Mouse (Mus musculus): ENCODE results near the gene Dgkk. TPM values are rescaled to one million over a fixed set of nuclear protein-coding genes. Genes with fewer than 3 reads are reported as not detected.

Dgkk gene
- total and polyA plus RNA-seq, 3 experiments, result 0.03 TPM; not detected in 2

GRCm38 (mm10) chrX:6778250-6778637, 862 bp upstream of the Dgkk start:
- dilution Hi-C loops (cut with MboI; ENCODE audit: extremely low pct_ligation_motif_present, extremely low pct_unique_long_range_greater_than_20kb, low sequenced_read_pairs), result no loop called here
- TF ChIP-seq CTCF (conservative IDR thresholded peaks at IDR 0.05 in 1 of 2, IDR thresholded peaks at IDR 0.05 in 1 of 2; ENCODE audit: low read depth in 2 of 2, low read length in 2 of 2) (no peak), JUND (conservative IDR thresholded peaks at IDR 0.05; ENCODE audit: low read depth, low read length) (no peak), CHD2 (IDR thresholded peaks at IDR 0.05; ENCODE audit: low read length) (no peak), KAT2A (IDR thresholded peaks at IDR 0.05; ENCODE audit: insufficient replicate concordance, low read length) (no peak), EP300 (IDR thresholded peaks at IDR 0.05; ENCODE audit: low read length) (no peak), POLR2AphosphoS2 (IDR thresholded peaks at IDR 0.05; ENCODE audit: low read depth, low read length) (no peak), SIN3A (IDR thresholded peaks at IDR 0.05; ENCODE audit: low read length) (no peak), ZC3H11A (IDR thresholded peaks at IDR 0.05; ENCODE audit: low read depth, low read length) (no peak), ETS1 (conservative IDR thresholded peaks at IDR 0.05; ENCODE audit: low read depth, low read length) (no peak)
- Histone ChIP-seq H3K9me3 (replicated peaks; ENCODE audit: low read length) (no peaks in the 10 kb centered on the region), H3K4me2 (ENCODE audit: insufficient read depth, low read depth, poor library complexity, severe bottlenecking) (no peak overlapping the region), H3K4me3 (replicated peaks in 1 of 3; ENCODE audit: low read depth in 2 of 3, low read length in 2 of 3, poor library complexity in 1 of 3) (no peak overlapping the region), H3K27ac (ENCODE audit: insufficient read depth, low read depth) (no peak overlapping the region), H3K4me1 (ENCODE audit: control insufficient read depth in 1 of 2, insufficient read depth in 2 of 2) (no peaks in the 10 kb centered on the region), H3K36me3 (replicated peaks in 1 of 2; ENCODE audit: control insufficient read depth in 1 of 2, insufficient read depth in 1 of 2, low read length in 1 of 2) (no peaks in the 10 kb centered on the region), H3K9ac (ENCODE audit: insufficient read depth, low read depth) (no peak overlapping the region), H3K27me3 (replicated peaks) (no peaks in the 10 kb centered on the region), H3K79me2 (replicated peaks; ENCODE audit: control insufficient read depth, extremely low read depth, insufficient read depth, poor library complexity, severe bottlenecking) (no peaks in the 10 kb centered on the region)
- in situ Hi-C loops (cut with MboI; ENCODE audit: low pct_ligation_motif_present, low pct_unique_long_range_greater_than_20kb, low sequenced_read_pairs), result no loop called here
- DNase-seq (ENCODE audit: extremely low read depth), result no peak

DNA sequence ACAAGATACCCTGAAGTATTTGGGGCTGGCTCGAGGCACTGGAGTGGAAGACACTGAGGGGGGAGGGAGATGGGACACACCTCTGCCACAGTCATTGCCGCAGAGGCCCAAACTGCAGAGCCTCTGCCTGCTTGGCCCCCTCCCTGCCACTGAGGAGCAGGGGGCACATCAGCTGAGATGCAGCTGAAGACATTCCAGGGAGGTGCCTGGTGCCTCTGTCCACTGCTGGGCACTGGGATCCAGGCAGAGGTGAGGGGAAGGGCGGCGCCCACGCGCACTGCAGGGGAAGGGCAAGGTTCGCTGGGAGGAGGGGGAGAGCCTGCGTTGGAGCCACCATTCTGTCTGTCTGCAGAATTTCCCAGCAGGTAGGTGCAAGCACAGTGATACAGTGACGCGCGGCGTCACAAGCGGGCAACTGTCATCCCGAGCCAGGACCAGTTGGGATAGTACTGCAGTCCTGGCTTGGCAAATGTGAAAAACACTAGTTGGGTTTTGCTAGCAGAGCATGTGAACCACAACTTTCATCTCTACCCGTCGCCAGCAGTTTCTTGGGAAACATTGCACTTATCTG, 948 bp downstream of the Dgkk start:
- dilution Hi-C loops (cut with MboI; ENCODE audit: extremely low pct_ligation_motif_present, extremely low pct_unique_long_range_greater_than_20kb, low sequenced_read_pairs), result no loop called here
- Histone ChIP-seq H3K4me3 (replicated peaks in 1 of 3; ENCODE audit: low read depth in 2 of 3, low read length in 2 of 3, poor library complexity in 1 of 3) (no peak overlapping the region), H3K27ac (ENCODE audit: insufficient read depth, low read depth) (no peak overlapping the region), H3K36me3 (replicated peaks in 1 of 2; ENCODE audit: control insufficient read depth in 1 of 2, insufficient read depth in 1 of 2, low read length in 1 of 2) (no peaks in the 10 kb centered on the region), H3K9me3 (replicated peaks; ENCODE audit: low read length) (no peaks in the 10 kb centered on the region), H3K4me1 (ENCODE audit: control insufficient read depth in 1 of 2, insufficient read depth in 2 of 2) (no peaks in the 10 kb centered on the region), H3K9ac (ENCODE audit: insufficient read depth, low read depth) (no peak overlapping the region), H3K4me2 (ENCODE audit: insufficient read depth, low read depth, poor library complexity, severe bottlenecking) (no peak overlapping the region), H3K79me2 (replicated peaks; ENCODE audit: control insufficient read depth, extremely low read depth, insufficient read depth, poor library complexity, severe bottlenecking) (no peaks in the 10 kb centered on the region), H3K27me3 (replicated peaks) (no peaks in the 10 kb centered on the region)
- no peak for DNase-seq (ENCODE audit: extremely low read depth)
- in situ Hi-C loops (cut with MboI; ENCODE audit: low pct_ligation_motif_present, low pct_unique_long_range_greater_than_20kb, low sequenced_read_pairs), result no loop called here
- TF ChIP-seq CHD2 (IDR thresholded peaks at IDR 0.05; ENCODE audit: low read length), result no peak

DNA sequence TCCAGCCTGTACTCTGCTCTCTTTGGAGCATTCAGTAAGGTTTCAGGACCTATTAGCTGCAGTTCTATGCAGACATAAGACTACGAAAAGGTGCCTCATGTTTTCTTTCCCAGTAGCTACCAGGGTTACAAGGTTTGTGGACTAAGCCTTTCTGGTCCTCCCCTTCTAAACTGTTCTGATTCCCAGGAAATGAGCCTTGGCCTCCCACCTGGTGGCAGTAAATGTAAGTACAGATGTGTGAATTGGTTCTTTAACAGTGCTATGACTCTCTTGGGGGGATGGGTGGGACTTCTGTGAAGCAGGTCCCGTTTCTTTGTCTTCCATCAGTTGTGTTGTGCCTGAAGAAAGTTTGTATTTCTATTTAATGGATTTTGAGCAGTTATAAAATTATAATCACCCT, 53.4 kb downstream of the Dgkk start:
- in situ Hi-C loops (cut with MboI; ENCODE audit: low pct_ligation_motif_present, low pct_unique_long_range_greater_than_20kb, low sequenced_read_pairs), result no loop called here
- no peaks in the 10 kb centered on the region for H3K79me2 ChIP-seq (replicated peaks; ENCODE audit: control insufficient read depth, extremely low read depth, insufficient read depth, poor library complexity, severe bottlenecking)
- H3K27ac ChIP-seq (ENCODE audit: insufficient read depth, low read depth), result no peak overlapping the region
- no peaks in the 10 kb centered on the region for H3K9me3 ChIP-seq (replicated peaks; ENCODE audit: low read length)
- H3K36me3 ChIP-seq (replicated peaks in 1 of 2; ENCODE audit: control insufficient read depth in 1 of 2, insufficient read depth in 1 of 2, low read length in 1 of 2), result no peaks in the 10 kb centered on the region
- no peak overlapping the region for H3K9ac ChIP-seq (ENCODE audit: insufficient read depth, low read depth)
- DNase-seq (ENCODE audit: extremely low read depth), result peak; percentile 22
- no peak overlapping the region for H3K4me2 ChIP-seq (ENCODE audit: insufficient read depth, low read depth, poor library complexity, severe bottlenecking)
- no peak overlapping the region for H3K4me3 ChIP-seq (replicated peaks in 1 of 3; ENCODE audit: low read depth in 2 of 3, low read length in 2 of 3, poor library complexity in 1 of 3)
- H3K27me3 ChIP-seq (replicated peaks), result no peaks in the 10 kb centered on the region
- dilution Hi-C loops (cut with MboI; ENCODE audit: extremely low pct_ligation_motif_present, extremely low pct_unique_long_range_greater_than_20kb, low sequenced_read_pairs), result no loop called here
- TF ChIP-seq EP300 (IDR thresholded peaks at IDR 0.05; ENCODE audit: low read length), result no peak
- no peak for TF ChIP-seq JUN (IDR thresholded peaks at IDR 0.05; ENCODE audit: insufficient read depth, low read depth, low read length)
- TF ChIP-seq RAD21 (IDR thresholded peaks at IDR 0.05; ENCODE audit: low read depth, low read length), result peak; percentile 43
- TF ChIP-seq IRF4 (IDR thresholded peaks at IDR 0.05; ENCODE audit: low read depth, low read length), result peak; percentile 15; the same call in 1 of the 2 replicates
- TF ChIP-seq CTCF (conservative IDR thresholded peaks at IDR 0.05 in 1 of 2, IDR thresholded peaks at IDR 0.05 in 1 of 2; ENCODE audit: low read depth in 2 of 2, low read length in 2 of 2), result peak in 1 of 2 experiments; percentile 59; a peak in 2 of 4 replicates
- 0 out of 2 replicates have a peak, but pooled peaks have one; percentile 37 for TF ChIP-seq CHD2 (IDR thresholded peaks at IDR 0.05; ENCODE audit: low read length)
- no peak for TF ChIP-seq TBP (conservative IDR thresholded peaks at IDR 0.05; ENCODE audit: low read depth, low read length)
- peak; percentile 69 for TF ChIP-seq SMC3 (IDR thresholded peaks at IDR 0.05; ENCODE audit: low read depth, low read length)
- H3K4me1 ChIP-seq (ENCODE audit: control insufficient read depth in 1 of 2, insufficient read depth in 2 of 2), result no peaks in the 10 kb centered on the region
